Comparison of ENCODE assay signal across 16 mouse cellular contexts in the genomic region with DNA sequence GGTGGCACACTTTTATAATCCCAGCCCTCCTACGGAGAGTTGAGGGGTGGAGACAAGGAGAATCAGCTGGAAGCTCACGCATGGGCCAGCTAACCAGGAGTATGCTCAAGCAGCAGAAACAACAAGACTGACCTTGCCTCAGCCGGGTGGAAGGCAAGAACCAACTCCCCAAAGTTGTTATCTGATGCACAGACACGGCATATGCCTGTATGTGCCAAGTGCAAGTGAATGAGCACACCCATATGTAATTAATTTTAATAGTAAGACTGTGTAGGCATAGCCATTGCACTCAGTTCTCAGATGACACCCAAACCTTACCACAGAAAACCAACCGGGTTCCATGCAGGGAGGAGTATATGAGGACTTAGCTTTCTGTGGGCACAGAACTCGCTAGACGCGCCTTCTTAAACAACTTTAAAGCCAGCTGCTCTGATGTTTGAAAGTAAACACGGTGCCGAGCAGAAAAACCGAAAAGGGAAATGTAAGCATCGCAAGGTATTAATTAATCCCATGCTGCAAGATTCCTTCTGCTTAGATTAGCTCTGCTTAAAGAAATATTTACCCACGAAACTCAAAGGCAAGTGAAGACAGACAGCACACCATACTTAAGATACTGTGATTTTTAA. TPM values are rescaled to one million over a fixed set of nuclear protein-coding genes. Genes with fewer than 3 reads are reported as not detected.
A peak's percentile ranks its signal among the peaks of the same experiment; 100 is the strongest.
DNase-seq lines count a peak whose midpoint lies in the region; ATAC-seq lines count a peak whose summit lies in the region.
"Had no signal": no experiment of that assay in that cellular context is flagged by ENCODE, and none has a peak within 500 bp of the region (broad histone marks: within the 10 kb centered on the region; RNA-seq: fewer than 3 reads in every experiment).

No protein-coding gene starts in this region.

- H3K9ac ChIP-seq in heart, embryonic 15.5 days, result no peak overlapping the region
- no peak overlapping the region for H3K9ac ChIP-seq in embryonic facial prominence, embryonic 13.5 days
- H3K9ac ChIP-seq: hindbrain, embryonic 15.5 days had no signal

- WGBS in heart, embryonic 15.5 days, result 44% methylated on average over 13 of the region's 13 CpGs
- WGBS in embryonic facial prominence, embryonic 13.5 days, result 22% methylated on average over 13 of the region's 13 CpGs

- H3K27me3 ChIP-seq in heart, embryonic 15.5 days, result no peaks in the 10 kb centered on the region
- no peaks in the 10 kb centered on the region for H3K27me3 ChIP-seq in embryonic facial prominence, embryonic 13.5 days
- H3K27me3 ChIP-seq: CH12.LX; hindbrain, embryonic 15.5 days; megakaryocyte, embryonic 14.5 days had no signal

- no peak for ATAC-seq in heart, embryonic 15.5 days (replicated peaks; ENCODE audit: insufficient number of reproducible peaks, insufficient read depth, low FRiP score, low read depth)
- ATAC-seq in embryonic facial prominence, embryonic 13.5 days (ENCODE audit: insufficient number of reproducible peaks, insufficient read depth, low FRiP score, low TSS enrichment, low read depth), result 0 out of 2 replicates have a peak, but pooled peaks have one; percentile 44
- ATAC-seq in erythroid progenitor cell, adult 5-6 weeks (replicated peaks; ENCODE audit: low FRiP score, poor library complexity, severe bottlenecking), result peak; percentile 60
- ATAC-seq: activated CD4-positive, CD25-positive, alpha-beta regulatory T cell, adult 4 months had no signal

- no peaks in the 10 kb centered on the region for H3K9me3 ChIP-seq in heart, embryonic 15.5 days (replicated peaks)
- no peaks in the 10 kb centered on the region for H3K9me3 ChIP-seq in embryonic facial prominence, embryonic 13.5 days
- H3K9me3 ChIP-seq: hindbrain, embryonic 15.5 days had no signal

- peak overlapping the region; percentile 21; the same call in 1 of the 2 replicates for H3K4me2 ChIP-seq in heart, embryonic 15.5 days
- H3K4me2 ChIP-seq in embryonic facial prominence, embryonic 13.5 days, result peak overlapping the region; percentile 43
- H3K4me2 ChIP-seq: hindbrain, embryonic 15.5 days; liver, embryonic 11.5 days had no signal

- no peak for DNase-seq in heart, adult 9 months (ENCODE audit: low spot score in 2 of 2)
- DNase-seq in left cerebral cortex, postnatal 25 days (ENCODE audit: low spot score in 2 of 2), result peak; percentile 31 to 38
- no peak for DNase-seq in left cerebral cortex, postnatal 4 days
- DNase-seq in layer of hippocampus, adult 9-10 months (ENCODE audit: low spot score), result no peak
- DNase-seq: cerebellum, adult 11 months; cerebellum, postnatal 36 days had no signal

- H3K36me3 ChIP-seq in heart, embryonic 15.5 days, result no peaks in the 10 kb centered on the region
- H3K36me3 ChIP-seq in embryonic facial prominence, embryonic 13.5 days, result no peaks in the 10 kb centered on the region
- H3K36me3 ChIP-seq: hindbrain, embryonic 15.5 days had no signal

- intact Hi-C loops in left cerebral cortex, postnatal 25 days (cut with DNase I), result loop anchor here (10.0 kb wide), 2 partner anchors 286 to 366 kb away; a partner anchor contains a TSS
- intact Hi-C loops in left cerebral cortex, postnatal 4 days (cut with DNase I), result loop anchor here (10.0 kb wide), 1 partner anchor 86 kb away; no protein-coding TSS in a partner anchor

- H3K4me1 ChIP-seq in heart, embryonic 15.5 days (replicated peaks), result peaks cover 24% of the 10 kb centered on the region
- peaks cover 32% of the 10 kb centered on the region for H3K4me1 ChIP-seq in embryonic facial prominence, embryonic 13.5 days

- H3K4me3 ChIP-seq in heart, embryonic 15.5 days, result no peak overlapping the region
- H3K4me3 ChIP-seq in embryonic facial prominence, embryonic 13.5 days, result no peak overlapping the region; the same call in 1 of the 2 replicates
- H3K4me3 ChIP-seq: erythroblast, embryonic 14.5 days; hindbrain, embryonic 15.5 days; megakaryocyte, embryonic 14.5 days; myocyte had no signal

- 0 out of 2 replicates have a peak overlapping the region, but pooled peaks have one; percentile 47 for H3K27ac ChIP-seq in heart, embryonic 15.5 days
- H3K27ac ChIP-seq in embryonic facial prominence, embryonic 13.5 days, result no peak overlapping the region; the same call in 1 of the 2 replicates
- H3K27ac ChIP-seq: hindbrain, embryonic 15.5 days had no signal

RNA-seq across cellular contexts. Expression of a gene that starts 9.1 kb away (rescaled TPM):
- 13.7 and 16.4 TPM in 2 replicates for polyA plus RNA-seq in heart, embryonic 15.5 days (2015; fragmentation: Nextera tagmentation; extraction: Ambion mirVana)
- 100 to 1,000 TPM; 170 to 172 TPM for total RNA-seq in left cerebral cortex, postnatal 25 days (2021)
- 10 to 100 TPM; 41.0 to 46.4 TPM for total RNA-seq in left cerebral cortex, postnatal 4 days (2021)
- 6.2 and 9.1 TPM in 2 replicates for polyA plus RNA-seq in embryonic facial prominence, embryonic 13.5 days (2015; fragmentation: Nextera tagmentation; extraction: Ambion mirVana)
- total RNA-seq in erythroid progenitor cell, adult 5-6 weeks (2015; ENCODE audit: low replicate concordance), result 38.1 and 70.6 TPM in 2 replicates
- total RNA-seq in erythroid progenitor cell, adult 5-6 weeks (2017; ENCODE audit: low replicate concordance), result 58.3 and 76.5 TPM in 2 replicates
- total RNA-seq: CH12.LX had no signal
- polyA plus RNA-seq: activated CD4-positive, CD25-positive, alpha-beta regulatory T cell, adult 4 months had no signal

Comparison
In these comparisons a context has a peak if more than half of its experiments do, and no peak if none do; other contexts are left out.
1. DNase-seq: peak in left cerebral cortex, postnatal 25 days (2 of 2); none in heart, adult 9 months (0 of 2), left cerebral cortex, postnatal 4 days (single experiment) and layer of hippocampus, adult 9-10 months (single experiment).